Mouse (Mus musculus) inflammation-experienced regulatory T-cells, adult 6 months (primary cell): ENCODE measurements around the gene Msmp. TPM values are rescaled to one million over a fixed set of nuclear protein-coding genes. Genes with fewer than 3 reads are reported as not detected.
"Not testable (repeated sequence)": the region's sequence is repeated elsewhere in the genome, so short reads cannot be mapped to it uniquely, and the experiment has no call there.

Experiments used
- ATAC-seq: one replicate; pipeline ENCODE4 v1.8.0; 2017
- polyA plus RNA-seq, 3 experiments: library from polyadenylated mRNA; unstranded; fragments of 100-300 nt; shearing (Covaris generic); gene quantifications; one replicate each; pipeline ENCODE4 v1.2.1; 2017

Gene Msmp
- polyA plus RNA-seq, result not detected

DNA sequence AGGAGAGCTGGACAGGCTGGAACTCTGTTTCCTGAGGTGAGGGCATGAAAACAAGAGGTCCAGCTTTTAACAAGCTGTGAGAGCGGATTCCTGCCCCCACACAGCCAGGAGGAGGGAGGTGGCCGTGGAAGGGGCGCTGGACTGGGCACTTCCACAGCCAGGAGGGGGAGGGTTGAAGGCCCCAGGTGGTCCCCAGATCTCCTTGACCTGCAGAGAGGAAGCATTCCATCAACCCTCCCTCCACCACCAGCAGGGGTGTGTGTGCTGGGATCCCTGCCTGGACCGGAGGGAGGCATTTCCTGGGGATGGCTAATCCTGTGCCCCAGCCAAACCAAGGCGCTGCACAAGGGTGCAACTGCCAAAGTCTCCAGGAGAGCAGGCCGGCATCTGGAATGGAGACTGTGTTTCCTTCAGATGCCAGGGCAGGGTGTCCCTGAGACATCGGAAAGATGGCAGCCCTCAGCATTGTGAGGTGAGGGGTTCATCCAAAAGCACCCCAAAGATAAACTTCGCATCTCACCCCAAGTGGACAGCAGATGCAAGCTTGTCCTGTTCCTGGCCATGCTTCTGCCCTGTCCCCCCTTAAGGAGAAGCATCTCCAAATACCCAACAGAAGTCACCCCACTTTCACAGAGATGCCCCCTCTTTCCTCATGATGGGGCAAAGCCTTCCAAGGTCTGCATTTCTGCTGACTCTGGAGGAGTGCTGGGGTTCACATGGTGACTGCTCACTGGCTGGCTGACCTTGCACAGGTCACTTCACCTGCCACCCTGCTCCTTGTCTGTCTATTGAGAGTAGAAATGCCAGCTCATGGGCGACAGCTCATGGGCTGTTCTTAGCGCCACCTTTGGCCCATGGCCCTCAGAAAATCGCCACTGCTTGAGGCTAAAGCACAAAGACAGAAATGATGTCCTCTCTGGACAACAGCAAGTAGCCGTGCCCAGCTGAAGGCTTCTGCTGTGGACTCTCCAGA is at the start of gene Msmp:
Msmp (minus strand) TSS at position 51 of the 973 bp plus-strand sequence.
- no peak for ATAC-seq

DNA sequence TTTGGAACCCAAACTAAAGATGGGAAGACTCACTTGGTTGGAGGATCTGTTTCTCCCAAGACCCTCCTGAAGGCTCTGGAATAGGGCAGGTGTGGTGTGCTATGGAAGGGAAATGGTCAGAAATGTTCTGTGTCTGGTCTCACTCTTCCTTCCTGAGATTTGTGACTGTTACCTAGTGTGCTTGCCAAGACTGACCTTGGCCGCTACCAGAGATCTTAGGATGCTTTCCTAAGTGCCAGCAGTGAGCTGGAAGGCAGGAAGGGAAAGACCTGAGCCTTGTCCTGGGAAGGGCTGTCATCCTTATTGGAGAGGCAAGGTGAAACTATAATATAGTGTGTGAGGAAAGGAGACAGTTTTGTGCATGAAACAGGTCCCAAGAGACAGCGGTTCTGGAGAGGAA is 49.4 kb upstream of the Msmp start:
- ATAC-seq, result no peak

DNA sequence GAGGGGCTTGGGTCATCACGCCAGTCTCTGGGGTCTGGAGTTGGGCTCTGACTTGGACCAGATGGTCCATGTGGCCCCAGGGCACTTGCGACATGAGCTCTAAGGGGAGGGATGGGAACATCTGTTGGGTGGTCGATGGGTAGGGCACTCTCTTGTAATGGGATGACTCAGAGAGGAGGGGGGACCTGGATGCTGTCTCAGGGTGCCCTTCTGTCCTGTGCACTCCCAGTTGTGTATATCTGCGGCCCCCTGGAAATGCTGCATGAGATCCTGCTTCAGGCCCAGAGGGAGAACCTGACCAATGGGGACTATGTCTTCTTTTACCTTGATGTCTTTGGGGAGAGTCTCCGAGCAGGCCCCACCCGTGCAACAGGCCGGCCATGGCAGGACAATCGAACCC is 49.0 kb upstream of the Msmp start:
- ATAC-seq, result no peak

DNA sequence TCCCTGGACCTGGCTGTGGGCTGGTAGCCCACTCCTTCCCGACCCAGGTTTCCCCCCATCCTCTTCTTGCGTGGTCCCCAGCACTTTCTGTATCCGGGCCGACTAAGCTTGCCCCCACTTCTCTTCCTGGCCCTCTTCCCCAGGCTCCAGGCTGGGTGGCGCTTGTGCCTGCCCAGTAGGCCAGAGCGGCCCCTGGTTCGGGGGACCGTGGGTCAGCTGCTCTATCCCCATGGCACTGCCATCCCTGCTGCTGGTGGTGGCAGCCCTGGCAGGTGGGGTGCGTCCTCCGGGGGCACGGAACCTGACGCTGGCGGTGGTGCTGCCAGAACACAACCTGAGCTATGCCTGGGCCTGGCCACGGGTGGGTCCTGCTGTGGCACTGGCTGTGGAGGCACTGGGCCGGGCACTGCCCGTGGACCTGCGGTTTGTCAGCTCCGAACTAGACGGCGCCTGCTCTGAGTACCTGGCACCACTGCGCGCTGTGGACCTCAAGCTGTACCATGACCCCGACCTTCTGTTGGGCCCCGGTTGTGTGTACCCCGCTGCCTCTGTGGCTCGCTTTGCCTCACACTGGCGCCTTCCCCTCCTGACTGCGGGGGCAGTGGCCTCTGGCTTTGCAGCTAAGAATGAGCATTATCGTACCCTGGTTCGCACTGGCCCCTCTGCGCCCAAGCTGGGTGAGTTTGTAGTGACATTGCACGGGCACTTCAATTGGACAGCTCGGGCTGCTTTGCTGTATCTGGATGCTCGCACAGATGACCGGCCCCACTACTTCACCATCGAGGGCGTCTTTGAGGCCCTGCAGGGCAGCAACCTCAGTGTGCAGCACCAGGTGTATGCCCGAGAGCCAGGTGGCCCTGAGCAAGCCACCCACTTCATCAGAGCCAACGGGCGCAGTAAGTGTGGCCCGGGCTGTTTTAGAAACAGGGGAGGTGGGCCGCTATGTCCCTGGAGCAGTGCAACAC is 47.9 kb upstream of the Msmp start:
- ATAC-seq, result no peak

DNA sequence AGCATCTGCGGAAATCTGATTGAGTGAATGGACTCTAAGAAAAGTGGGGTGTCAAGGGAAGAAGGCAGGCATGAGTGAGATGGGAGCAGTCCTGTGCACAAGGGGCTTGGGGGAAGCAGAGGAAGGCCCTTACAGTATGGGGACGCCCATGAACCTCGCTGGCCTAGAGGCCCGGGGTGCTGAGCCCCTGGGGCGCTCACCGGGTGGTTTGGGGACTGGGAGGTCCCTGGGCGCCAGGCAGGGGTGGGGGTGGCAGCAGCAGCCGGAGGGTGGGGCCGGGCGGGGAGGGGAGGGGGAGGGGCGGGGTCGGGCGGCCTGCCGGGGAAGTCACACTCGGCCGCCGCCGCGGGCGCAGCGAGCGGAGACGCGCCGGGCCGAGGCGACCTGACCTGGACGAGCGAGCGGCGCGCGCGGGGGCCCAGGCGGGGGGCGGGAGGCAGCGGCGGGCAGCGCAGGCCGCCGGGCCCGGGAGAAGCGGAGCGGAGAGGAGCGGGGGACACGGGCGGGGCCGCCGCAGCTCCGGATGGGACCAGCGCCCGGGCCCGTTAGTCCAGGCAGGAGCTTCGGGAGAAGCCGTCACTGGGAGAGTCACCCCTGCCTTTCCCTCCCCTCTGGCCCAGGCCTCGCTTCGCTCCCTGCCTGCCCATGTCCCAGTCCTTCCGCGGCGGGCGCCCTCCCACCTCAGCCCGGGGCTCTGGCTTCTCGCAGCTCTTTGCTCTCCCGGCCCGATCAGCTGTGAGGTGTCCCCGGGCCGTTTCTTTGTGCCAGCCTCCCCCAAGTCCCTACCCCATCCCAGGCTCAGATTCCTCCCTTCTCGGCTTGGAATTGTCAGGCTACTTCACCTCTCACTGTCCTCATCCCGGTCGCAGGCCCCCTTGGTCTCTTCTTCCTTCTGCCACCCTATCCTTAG is 47.0 kb upstream of the Msmp start, which contains the start of gene Npr2:
Npr2 (plus strand) TSS at position 890 of the 910 bp plus-strand sequence.
- ATAC-seq, result no peak

DNA sequence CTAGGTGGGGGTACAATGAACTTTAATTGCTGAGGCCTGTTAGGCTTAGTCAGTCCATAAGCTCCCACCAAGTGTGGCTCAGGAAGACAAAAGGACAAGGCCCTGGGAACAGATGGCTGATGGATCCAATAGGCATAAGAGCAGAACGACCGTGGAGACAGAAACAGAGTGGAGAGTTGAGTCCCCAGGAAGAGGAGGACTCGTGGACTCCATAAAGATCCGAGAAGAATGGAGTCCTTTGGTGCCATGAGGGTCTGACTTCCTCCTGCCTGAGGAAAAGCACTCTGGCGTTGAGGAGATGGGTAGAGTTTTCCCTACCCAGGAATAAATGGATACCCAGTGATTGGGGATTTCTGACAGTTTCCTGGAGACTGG is 46.4 kb upstream of the Msmp start:
- ATAC-seq, result no peak

DNA sequence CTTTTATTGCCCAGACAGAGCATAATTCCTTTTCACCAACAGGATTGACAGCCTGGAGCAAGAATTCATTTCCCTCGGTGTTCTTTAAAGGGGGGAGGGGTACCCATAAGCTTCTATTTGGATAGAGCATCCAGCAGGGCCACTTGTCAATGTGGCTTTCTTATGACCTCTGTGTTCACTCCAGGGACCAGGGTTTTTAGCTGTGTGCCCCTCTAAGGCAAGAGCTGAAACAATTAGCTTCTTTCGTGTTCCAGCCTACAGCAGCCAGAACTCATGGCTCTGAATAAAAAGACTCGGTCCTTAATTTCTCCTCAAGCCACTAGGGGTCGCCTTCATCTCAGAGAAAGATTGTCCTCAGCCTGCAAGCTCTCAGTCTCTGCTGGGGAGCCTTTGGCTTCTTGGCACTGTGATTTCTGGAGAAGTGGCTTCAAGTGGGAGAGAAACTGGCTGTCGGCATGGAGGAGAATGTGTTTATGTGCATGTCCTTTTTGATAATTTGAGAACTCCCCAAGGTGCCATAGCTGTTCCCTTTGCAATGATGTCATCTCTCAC is 45.8 kb upstream of the Msmp start:
- ATAC-seq, result peak; percentile 72

DNA sequence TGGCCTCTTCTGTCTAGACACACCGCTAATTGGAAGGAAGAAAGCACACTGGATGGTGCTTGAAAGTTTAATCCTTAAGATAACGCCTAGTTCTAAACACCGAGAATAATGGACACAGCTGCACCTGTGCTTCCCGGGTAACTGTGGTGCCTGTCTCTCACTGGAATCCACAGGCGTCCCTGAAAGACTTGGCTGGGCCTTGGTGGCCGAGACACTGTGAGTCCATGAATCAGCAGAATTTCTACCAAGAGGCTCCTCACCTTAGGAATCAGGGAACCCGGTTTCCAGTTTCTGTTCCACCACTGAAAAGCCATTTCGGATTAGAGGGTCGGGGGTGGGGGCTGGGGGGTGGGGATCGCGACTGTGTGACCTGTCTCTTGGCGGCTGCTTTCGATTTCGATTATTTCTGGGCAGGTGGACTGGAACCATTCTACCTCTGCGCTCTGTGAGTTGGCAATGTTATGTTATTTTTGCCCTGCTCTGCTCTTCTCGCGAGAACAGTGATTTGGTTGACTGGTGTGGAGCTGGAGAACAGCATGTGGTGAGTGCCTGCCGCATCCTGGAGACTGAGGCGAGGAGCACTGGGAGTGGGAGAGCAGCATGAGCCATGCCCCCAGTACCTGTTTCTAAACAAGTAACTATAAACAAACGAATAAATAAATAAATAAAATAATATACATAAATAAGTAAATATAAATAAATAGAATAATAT is 45.0 kb upstream of the Msmp start:
- no peak for ATAC-seq

DNA sequence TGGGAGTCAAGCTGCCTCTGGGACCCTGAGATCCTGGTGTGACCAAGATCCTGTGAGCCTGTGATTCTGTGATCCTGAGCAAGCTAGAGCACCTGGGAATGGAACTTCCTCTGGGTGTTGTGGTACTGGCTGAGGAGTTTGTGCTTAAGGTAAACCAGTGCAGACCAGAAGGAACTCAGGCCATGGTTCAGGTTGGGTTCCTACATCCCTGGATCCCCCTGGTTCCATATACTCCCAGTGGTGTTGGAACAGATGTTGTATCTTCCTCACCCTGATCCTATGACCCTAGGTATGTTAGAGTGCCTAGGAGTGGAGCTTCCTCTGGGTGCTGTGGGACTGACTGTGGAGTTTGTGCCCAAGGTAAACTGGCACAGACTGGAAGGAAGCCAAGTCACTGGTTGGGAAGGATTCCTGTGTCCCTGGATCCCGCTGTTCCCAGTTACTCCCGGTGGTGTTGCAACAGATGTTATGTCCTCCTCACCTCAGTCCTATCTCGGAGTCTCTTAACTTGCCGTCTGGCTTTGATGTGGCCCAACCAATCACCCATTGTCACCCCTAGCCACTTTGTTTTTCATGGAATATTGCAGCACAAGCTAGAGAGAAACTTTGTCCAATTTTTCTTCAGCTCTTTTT is 36.0 kb upstream of the Msmp start:
- ATAC-seq, result no peak

DNA sequence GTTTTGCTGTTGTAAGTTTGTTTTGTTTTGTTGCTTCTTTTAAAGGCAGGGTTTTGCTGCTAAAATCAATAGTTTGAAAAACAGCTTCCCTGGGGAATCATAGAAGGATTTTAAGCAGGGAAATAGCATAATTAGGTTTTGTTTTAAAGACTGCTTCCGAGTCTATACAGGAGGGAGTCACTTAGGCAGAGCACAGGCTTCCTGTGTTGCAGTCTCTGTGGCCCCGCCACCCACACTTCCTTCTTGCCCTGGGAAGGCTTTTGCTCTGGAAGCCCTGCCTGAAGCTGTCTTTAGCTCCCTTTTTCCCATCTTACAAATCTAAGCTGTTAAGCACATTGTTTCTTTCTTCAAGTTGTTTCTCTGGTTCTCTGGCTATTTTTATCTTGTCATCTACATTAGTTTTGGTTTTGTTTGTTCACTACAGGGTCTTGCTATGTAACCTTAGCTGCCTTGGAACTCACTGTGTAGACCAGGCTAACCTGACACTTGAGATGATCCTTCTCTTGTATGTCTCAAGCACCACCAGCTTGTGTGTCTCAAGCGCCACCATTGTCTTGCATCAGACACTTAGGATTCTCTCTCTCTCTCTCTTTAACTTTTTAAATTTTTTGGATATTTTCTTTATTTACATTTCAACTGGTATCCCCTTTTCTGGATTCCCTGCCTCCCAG is 28.9 kb upstream of the Msmp start:
- no peak for ATAC-seq

DNA sequence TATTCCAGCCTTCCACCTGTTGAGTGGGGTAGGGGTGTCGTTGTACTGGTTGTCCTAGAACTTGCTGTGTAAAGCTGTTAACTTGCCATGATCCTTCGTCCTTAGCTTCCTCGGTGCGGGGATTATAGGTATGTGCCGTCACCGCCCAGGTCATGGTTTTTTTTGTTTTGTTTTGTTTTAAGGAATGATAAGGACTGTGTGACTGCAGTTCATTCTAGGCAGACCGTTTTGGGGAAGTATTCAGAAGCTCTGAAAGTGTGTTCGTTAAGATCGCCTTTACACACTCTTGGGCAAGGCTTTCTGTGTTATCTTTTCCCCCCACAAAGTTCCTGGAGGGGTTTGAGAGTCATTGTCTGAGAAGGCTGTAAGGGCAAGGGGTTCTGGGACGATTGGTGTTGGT is 28.2 kb upstream of the Msmp start:
- ATAC-seq, result no peak

DNA sequence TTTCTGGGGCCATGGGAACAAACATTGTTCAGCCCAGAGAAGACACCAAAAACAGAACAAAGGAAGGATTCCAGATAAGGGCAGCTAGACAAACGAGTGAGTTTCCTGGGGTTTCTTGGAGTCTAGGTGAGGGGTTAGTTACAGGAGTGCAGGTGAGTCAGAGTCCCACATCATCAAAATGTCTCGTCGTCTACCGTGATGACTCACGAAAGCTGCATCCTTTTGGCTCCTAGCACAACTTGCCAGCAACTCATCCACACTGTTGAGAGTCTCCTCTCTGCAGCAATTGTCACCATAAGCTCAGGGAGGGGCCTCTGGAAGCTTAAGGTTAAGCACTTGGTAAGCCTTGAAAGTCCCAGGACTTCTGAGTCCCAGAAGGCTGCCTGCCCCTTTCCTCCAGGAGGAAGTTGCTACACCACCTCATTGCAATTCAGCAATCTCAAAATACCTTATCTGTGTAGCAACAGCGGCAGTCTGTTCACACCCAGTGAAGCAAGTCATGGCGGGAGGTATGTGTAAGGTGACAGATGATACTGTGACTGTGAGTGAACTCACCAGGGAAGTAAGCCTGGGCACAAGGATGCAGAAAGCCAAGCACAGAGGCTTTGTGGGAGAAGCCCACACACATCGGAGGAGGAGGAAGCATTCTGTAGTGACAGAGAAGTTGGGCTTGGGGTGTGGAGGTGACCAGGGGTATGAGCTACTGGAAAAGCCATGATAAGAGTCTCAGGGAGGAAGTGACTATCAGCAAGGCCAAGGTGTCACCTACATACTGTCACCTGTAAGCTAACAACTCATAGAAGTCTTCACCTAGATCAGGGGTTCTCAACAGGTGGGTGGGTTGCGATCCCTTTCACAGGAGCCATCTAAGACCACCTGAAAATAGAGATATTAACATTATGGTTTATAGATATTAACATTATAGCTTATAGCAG is 20.7 kb upstream of the Msmp start:
- no peak for ATAC-seq

DNA sequence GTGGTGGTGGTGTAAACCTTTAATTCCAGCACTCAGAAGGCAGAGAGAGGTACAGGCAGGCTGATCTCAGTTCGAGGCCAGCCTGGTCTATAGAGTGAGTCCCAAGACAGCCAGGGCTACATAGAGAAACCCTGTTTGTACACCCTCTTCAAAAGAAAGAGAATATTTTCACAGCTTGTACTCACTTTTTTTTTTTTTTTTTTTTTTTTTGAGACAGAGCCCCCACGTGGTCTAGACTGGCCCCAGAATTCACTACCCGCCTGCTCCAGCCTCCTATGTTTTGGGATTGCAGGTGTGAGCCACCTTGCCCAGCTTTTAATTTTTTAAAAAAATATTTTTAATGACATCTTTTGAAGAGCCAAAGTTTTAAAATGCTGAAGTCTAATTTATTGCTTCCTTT is 19.8 kb upstream of the Msmp start:
- ATAC-seq, result no peak

DNA sequence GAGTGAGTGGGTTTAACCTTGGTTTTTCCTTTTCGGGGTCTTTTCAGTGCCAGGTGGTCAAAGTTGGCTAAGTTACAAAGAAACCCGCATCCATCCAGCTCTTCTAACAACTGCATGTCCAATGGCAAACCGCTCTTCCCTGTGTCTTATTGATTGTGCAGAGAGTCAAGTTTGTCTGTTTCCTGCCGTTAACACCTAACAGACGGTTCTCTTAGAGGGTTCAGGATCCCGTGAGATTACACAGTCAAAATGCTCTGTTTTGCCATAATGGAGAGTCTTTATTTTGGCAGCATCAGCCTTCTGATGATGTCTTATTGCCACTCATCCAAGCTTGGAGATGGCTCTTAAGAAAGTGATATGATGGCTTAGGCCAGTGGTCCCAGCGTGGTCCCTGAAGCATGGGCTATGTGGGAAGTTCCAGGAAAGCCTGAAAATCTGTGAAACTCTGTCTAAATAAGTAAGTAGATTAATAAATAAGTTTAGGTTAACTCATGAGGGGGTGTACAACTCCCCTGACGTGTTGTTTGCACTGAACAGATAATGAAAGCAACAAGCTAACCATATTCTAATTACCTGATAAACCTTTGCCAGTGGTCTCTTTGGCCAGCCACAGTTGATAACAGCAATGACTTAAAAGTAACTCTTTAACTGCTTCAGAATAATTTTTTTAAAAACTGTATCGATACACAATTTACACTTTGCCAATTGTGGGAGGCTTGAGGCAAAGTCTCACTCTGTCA is 16.1 kb upstream of the Msmp start:
- ATAC-seq, result no peak

DNA sequence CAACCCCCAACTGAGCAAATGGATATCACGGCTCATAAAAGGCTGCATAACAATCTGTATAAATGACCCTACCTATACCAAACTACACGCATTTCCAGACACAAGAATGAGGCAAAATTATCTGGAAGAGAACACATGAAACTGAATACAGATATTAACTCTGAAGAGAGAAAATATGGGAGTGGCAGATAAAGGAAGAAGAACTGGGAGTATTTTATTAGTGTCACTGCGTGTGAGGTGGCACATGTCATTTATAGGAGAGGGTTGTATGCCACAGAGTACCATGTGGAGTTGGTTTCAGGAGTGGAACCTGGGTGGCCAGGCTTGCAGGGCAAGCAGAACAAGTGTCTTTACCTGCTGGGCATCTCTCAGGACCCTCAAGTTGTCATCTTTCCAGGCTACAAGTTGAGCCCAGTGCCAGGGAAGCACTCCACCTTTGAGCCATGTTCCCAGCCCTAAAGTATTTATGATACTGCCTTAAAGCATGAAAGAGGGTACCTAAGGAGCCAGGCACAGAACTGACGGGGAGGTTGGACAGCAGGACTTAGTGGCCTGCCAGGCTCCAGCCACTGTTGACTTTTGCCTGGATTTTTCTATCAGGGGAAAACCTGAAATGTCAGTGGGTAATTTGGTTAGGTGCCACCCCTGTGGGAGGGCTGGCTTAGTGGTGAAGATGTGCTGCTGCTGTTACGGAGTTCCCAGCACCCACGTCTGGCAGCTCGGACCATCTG is 14.5 kb upstream of the Msmp start:
- no peak for ATAC-seq

DNA sequence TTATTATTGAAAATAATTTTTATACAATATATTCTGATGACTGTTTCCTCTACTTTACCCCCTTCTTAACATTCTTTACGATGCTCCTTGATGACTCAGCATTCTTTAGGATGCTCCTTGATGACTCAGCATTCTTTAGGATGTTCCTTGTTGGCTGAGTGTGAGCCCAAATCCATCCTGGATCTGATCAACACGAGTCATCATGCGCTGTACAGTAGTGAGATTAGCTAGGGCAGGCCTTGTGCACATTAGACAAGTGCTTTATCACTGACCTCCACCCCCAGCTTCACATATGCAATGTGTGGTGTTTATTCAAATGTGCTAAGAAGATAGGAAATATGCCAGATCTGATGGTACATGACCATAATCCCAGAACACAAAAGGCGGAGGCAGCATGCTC is 13.9 kb upstream of the Msmp start:
- no peak for ATAC-seq

DNA sequence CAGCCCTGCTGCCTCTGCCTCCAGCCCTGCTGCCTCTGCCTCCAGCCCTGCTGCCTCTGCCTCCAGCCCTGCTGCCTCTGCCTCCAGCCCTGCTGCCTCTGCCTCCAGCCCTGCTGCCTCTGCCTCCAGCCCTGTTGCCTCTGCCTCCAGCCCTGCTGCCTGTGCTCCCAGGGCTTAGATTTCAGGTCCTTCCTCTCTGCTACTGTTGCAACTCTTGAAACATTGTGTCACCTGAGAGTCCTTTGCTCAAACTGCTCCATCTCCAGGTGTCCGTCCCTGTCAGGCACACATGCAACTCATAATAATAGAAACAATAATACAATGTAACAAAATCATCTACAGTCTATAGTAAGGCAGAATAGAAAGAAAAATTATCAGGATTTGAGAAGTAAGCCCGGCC is 12.3 kb upstream of the Msmp start:
- not testable (repeated sequence) for ATAC-seq

DNA sequence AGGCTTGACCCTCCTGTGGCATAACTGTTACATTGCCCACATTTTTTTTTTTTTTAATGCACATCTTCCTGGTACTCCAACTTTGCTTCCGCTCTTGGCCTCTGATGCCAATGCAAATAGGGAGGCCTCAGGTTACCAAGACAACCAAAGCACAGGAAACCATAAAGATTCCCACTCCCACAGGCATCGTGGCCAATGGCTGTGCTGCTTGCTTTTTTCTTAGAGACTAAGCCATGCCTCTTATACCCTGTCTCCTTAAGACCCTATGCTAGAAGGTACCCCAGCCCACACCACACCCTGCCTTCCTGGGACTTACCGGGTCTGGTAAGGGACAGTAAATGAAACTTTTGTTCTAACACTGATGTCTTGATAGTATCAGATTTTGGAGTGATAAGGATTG is 9.2 kb upstream of the Msmp start:
- no peak for ATAC-seq
